Mouse (Mus musculus): Measurements from ENCODE around the gene Ankle2.
A peak's percentile ranks its signal among the peaks of the same experiment; 100 is the strongest.

Ankle2 gene

DNA sequence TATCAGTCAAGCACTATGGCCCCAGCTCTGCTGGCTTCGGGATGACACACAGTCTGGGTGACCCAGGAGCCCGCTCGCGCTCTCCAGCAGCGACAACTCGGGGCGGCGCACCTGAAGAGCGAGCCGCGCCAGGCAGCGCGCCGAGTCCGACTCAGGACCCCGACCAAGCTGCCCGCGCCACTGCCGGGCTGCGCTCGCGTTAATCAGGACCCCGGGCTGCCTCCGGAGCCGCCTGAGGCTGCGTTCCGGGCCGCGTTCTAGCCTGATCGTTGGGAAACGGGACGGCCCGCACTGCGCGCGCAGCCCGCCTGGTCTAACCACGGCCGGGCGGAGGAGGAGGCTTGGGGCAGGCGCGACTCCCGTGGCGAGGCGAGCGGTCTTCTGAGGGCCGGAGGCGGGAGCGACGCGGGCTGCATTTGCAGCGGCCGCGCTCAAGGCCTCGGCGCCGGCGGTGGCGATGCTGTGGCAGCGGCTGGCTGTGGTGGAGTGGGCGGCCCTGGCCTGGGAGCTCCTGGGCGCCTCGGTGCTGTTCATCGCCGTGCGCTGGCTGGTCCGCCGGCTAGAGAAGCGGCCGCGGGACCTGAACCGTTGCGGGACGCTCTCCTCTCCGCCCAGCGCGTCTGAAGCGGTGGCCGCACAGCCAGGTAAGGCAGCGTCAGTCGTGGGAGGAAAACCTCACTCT, at the start of gene Ankle2:
TSS of gene Ankle2 (plus strand) at position 225 of the 682 bp plus-strand sequence.
- DNase-seq (ENCODE audit: low read depth, low spot score) = peak; percentile 93

DNA sequence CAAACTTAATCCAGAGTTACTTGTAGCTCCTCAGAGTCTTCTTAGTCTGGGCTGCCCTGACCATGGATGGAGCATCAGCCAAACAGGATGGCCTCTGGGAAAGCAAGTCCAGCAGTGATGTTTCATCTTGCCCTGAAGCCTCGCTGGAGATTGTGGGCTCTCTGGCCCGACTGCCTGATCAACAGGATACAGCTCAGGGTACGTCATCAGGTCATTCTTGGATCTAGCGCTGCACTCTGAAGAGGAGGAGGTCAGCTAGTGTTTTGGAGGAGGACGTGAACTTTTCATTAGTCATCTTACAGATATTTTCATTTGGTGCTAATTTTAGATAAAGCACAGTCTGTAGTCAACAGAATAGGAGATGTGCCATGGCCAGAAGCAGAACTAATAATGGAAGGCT, 49.1 kb upstream of the Ankle2 start:
- no peak for DNase-seq (ENCODE audit: low read depth, low spot score)

DNA sequence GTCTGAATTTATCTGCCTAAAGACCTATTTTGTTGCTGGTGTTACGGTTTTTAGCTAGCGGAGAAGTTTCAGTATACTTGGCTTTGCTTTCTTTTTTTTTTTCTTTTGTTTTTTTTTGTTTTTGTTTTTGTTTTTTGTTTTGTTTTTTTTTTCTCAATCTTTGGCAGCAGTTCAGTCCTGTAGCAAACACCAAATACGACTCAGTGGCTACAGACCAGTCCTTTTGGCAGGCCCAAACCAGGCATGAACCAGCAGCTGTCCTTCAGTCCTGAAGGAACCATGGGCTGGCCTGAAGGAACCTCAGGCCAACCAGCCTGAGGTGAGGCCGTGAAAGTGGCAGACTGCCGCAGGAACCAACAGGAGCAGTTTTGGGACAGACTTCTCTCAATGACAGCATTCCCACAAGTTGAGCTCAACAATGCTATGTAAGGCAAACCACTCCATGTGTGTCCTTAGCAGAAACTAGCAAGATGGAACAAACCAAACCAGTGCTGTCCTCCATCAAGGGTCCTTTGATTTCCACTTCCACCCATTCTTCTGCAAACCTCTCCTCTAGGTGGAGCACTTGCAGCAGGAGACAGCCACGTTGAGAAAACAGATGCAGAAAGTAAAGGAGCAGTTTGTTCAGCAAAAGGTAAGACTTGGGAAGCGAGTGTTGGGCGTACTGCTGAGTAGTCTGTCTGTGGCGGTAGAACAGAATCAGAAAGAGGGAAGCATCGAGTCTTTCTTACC, 27.5 kb upstream of the Ankle2 start:
- DNase-seq (ENCODE audit: low read depth, low spot score) = peak; percentile 11

DNA sequence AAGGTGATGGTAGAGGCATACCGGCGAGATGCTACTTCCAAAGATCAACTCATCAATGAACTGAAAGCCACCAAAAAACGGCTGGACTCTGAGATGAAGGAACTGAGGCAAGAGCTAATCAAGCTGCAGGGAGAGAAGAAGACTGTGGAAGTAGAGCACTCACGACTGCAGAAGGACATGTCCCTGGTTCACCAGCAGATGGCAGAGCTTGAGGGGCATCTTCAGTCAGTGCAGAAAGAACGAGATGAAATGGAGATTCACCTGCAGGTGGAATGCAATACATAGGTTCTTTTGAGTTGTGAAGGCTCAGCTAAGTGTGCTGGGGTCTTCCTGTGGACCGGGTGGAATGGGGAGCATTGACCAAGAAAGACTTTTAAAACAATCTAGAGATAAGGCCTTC, 26.0 kb upstream of the Ankle2 start:
- peak; percentile 19 for DNase-seq (ENCODE audit: low read depth, low spot score)

DNA sequence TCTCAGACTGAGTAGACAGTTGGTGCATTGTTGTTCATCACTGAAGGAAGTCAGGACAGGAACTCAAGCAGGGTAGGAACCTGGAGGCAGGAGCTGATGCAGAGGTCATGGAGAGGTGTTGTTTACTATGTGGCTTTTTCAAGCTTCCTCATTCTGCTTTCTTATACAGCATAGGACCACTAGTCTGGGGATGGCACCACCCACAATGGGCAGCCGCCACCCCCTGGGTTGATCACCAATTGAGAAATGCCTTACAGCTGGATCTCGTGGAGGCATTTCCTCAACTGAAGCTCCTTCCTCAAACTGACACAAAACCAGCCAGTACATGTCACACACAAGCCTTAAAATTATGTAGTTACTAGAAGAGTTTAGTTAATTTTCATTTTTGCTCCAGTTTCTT, 19.5 kb upstream of the Ankle2 start:
- no peak for DNase-seq (ENCODE audit: low read depth, low spot score)

DNA sequence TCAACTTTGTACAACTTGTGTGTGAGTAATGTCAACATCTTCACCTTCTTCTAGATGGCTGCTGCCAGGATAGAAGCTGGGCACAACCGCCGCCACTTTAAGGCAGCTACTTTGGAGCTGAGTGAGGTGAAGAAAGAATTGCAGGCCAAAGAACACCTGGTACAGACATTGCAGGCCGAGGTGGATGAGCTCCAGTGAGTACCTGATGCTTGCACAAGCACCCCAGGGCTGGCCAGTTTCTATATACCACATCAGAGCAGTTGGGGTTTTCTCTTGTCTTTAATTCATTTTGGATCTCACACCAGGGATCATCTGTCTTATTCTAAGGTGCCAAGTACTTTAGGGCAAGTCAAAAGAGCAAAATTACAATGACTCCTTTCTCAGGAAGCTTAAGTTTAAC, 14.0 kb upstream of the Ankle2 start:
- no peak for DNase-seq (ENCODE audit: low read depth, low spot score)

DNA sequence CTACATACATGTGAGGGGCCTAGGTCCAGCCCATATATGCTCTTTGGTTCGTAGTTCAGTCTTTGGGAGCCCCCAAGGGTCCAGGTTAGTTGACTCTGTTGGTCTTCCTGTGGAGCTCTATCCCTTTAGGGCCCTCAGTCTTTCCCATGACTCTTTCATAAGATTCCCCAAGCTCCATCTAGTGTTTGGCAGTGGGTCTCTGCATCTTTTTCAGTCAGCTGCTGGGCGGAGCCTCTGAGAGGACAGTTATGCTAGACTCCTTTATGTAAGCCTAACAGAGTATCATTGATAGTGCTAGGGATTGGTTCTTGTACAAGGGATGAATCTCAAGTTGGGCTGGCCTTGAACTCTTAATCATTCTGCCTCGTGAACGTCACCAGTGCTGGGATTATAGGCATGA, 10.5 kb upstream of the Ankle2 start:
- no peak for DNase-seq (ENCODE audit: low read depth, low spot score)

DNA sequence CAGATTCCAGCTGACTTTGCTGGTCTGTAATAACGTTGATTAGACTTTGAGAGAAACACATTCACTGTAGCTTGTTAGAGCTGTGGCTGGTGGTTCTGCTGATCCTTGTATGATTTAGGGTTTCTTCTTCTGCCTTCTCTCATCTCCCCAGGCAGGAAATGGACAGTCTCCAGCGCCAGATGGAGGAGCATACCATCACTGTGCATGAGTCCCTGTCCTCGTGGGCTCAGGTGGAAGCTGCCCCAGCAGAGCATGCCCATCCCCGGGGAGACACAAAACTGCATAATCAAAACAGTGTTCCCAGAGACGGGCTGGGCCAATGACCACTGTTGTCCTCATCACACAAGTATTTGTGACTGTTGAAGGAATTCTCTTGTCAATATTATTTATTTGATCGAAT, 8.0 kb upstream of the Ankle2 start:
- DNase-seq (ENCODE audit: low read depth, low spot score) = no peak

DNA sequence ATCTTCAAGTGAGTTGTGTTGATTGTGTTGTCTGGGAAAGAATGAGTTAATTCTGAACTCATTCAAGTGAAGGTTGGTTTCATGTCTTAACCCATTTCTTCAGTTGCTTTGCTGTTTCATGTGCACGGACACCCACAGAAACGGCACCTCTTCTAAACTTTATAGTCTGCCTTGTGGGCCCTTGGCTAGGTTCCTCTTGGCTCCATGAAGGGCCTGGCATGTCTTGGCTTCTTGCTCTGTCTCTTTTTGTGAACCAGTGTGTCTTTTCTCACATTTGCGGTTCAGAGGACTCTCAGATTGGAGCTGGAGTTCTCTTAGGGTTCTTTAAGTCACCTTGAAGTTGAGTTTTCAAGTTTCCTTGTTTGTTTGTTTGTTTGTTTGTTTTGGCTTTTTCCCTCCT, 5.7 kb upstream of the Ankle2 start:
- DNase-seq (ENCODE audit: low read depth, low spot score) = no peak

DNA sequence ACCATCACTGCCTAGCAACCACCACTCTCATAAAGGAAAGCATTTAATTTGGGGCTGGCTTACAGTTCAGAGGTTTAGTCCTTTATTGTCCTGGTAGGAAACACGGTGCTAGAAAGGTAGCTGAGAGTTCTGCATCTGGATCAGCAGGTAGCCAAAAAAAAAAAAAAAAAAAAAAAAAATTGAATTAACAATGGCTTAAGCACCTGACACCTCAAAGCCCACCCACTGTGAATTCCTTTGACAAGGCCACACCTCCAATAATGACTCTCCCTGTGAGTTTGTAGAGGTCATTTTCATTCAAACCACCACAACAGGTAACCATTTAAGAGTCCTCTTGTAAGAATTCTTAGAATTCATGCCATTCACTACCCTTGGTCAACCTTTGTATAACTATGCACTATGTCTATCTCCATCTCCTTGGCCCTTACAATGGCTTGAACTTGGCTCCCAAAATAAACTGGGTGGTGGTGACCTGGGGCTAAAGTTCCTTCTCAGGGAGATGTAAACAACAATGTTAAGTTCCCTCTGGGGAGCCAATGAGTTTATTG, 3.4 kb upstream of the Ankle2 start:
- no peak for DNase-seq (ENCODE audit: low read depth, low spot score)

DNA sequence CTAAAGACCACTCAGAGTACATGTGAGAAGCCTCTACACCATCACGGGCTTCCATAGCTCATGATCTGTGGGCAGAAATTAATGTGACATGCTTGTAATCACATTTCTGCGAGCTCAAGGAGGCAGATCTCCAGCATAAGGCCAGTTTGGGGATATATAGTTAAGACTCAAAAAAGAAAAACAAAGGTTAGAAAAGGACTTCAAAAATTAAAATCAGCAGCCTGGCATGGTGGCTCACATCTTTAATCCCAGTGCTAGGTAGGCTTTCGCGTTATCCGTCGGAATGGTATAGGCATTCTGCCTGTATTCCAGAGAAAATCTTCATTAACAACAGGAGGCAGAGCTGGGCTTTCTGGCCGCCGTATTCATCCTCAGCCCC, 414 bp upstream of the Ankle2 start:
- DNase-seq (ENCODE audit: low read depth, low spot score) = no peak

DNA sequence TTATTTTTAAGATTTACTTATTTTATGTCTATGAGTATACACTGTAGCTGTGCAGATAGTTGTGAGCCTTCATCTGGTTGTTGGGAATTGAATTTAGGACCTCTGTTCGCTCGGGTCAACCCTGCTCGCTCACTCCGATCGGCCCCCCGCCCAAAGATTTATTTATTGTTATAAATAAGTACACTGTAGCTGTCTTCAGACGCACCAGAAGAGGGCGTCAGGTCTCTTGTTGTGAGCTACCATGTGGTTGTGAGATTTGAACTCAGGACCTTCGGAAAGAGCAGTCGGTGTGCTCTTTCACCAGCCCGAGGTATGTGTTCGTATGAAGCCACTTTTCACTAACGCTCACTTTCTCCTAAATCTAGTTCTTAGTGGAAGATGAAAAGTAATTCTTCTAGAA, 834 bp downstream of the Ankle2 start:
- peak; percentile 40 for DNase-seq (ENCODE audit: low read depth, low spot score)

DNA sequence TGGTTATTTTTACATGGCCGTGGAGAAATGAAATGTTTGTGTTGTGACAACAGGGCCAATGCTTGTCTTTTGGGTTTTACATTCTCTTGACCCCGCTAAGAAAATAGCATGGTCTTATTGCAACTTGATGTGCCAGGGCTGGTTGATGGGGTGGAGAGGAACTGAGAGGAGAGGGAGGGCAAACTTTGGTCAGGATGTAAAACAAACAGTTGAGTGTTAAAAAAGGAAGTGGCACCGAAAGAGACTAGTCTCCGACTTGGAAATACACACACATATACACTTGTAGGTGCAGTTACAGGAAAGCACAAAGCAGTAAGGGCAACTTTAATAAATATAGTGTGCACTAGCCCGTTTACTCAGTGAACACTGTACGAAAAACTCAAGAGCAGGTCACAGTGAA, 1.5 kb downstream of the Ankle2 start:
- no peak for DNase-seq (ENCODE audit: low read depth, low spot score)

DNA sequence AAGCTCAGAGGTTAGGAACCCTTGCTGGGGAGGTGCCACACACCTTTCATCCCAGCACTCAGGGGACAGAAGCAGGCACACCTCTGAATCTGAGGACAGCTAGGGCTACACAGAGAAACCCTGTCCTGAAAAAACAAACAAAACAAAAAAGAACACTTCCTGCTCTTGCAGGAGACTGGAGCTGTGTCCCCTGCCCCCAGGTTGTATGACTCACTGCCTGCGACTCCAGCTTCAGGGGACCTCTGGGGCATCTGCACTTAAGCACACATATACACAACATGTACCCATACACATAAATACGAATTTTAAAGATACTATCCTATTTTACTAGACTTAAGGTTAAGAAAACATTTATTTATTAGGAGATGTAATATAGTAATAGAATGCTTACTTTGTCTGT, 13.3 kb downstream of the Ankle2 start:
- DNase-seq (ENCODE audit: low read depth, low spot score) = no peak

DNA sequence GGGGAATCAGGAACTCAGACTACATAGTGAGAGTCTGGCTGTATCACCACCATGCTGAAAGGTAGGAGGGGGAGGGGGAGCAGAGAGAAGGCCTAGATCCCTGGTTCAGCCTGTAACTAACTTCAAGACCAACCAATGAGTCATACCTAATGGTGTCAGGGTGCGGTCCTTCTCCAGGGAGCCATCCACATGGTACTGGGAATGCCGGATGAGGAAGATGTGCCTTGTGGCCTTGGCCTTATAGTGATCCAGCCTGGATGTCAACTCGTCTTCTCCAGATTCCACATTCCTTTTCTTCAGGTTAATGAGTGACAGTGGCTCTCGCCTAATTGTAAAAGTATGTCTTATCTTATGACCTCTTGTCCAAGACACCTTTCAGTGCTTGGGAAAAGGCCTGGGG, 36.1 kb downstream of the Ankle2 start:
- no peak for DNase-seq (ENCODE audit: low read depth, low spot score)

DNA sequence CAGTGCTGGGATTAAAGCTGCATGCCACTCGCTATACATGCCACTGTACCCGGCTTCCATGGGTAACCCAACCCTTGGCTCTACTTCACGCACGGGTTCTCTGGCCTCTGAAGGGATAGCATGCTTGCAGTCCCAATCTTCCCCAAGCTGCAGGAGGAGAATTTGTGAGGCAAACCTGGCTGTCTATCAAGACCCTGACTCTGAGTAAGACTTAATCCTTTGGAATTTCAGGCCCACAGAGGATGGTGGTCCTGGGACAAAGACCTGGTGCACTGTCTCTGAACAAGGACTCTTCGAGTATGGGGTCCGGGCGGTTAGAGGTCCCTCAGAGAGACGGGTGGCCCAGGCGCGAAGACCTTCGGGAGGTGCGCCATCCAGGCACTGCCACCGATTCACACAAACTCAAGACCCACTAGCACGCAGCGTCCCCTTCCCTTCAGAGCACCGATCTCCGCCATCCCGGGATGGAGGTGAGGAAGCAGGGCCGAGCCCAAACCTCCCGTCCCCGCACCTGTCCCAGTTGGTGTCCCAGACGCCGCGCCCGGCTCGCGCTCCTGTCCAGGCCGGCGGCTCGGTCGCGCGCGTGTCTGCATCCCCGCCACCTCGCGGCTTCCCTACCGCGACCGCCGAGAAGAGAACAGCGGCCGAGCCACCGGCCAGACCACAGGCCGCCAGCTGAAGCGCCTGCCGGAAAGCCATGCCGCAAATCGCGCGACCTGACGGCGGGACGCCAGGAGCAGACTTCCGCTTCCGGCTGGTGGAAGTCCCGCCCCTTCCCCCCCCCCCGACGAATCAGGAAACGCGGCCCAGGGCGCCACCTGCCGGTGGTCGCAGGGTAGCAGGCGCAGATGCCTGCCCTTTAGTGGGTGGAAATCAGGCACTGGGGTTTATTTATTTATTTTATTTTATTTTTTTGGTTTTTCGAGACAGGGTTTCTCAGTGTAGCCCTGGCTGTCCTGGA, 38.6 kb downstream of the Ankle2 start, which contains the start of gene Pgam5:
TSS of gene Pgam5 (minus strand) at position 773 of the 961 bp plus-strand sequence.
- DNase-seq (ENCODE audit: low read depth, low spot score) = peak; percentile 94

DNA sequence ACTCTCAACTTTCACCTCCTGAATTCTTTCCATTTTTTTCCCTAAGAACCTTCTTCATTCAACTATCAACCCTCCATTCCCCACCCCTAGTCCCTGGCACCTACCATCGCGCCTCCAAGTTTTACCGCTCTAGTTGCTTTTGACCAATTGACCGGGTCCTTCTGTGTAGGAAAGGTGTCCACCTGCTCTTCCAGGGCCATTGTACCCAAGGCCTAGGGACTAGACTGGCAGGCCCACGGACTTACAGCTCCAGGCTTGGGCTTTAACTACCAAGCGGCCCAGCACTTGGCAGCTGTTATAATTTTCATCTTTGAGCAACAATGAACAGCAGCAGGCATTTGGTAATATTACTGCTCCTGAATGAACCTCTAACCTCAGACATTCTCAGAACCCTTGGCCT, 39.4 kb downstream of the Ankle2 start:
- DNase-seq (ENCODE audit: low read depth, low spot score) = no peak

DNA sequence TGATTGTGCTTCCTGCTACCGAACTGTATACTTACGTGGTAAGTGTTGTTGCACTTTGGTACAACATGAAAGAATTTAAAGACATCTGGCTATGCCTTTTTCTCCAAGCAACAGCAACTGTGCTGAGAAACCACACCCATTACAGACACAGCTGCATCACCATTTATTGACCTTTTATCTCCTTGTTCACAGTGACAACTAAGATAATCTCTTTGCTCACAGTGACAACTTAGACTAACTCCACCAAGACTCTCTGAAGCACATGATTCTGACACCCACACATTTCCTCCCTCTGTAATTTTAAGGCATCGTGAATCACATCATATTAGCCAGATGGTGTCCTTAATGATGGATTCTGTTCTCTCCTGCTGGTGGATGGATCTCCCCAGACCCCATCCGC, 43.3 kb downstream of the Ankle2 start:
- DNase-seq (ENCODE audit: low read depth, low spot score) = peak; percentile 57

DNA sequence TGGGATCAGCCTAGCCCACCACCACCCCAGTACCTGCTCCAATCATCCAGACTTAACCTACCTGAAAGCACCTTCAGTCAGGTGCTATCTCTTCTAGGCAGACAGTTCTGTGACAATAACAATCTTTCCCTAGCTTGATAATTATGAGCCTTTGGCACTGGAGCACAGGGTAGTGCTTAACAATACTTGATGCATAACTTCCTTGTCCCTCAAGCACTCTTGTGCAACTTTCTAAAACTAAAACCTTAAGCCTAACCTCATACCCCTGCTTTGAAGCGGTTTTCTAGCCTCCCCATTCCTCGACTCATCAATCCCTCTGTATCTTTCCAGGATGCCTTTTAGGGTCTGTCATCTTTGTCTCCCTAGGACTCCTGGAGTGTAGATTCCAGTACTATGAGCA, 44.0 kb downstream of the Ankle2 start:
- no peak for DNase-seq (ENCODE audit: low read depth, low spot score)

DNA sequence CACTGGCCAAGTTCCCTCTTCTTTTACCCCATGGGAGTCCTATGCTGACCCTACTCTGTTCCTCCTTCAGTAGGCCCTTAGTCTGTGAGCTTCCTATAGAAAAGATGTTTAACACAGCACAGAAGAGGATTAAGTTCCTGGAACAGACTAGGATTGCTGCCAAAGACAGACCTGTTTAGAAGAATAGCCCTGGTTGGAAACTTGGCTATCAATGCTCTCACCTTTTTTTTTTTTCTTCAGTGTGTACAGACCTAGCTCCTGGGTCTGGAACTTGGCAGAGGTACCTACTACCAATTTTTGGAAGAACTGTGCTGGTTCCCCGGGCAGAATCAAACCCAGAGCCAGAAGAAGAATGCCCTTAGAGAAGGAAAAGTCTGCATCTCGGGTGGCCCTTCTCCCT, 45.6 kb downstream of the Ankle2 start:
- DNase-seq (ENCODE audit: low read depth, low spot score) = no peak

DNA sequence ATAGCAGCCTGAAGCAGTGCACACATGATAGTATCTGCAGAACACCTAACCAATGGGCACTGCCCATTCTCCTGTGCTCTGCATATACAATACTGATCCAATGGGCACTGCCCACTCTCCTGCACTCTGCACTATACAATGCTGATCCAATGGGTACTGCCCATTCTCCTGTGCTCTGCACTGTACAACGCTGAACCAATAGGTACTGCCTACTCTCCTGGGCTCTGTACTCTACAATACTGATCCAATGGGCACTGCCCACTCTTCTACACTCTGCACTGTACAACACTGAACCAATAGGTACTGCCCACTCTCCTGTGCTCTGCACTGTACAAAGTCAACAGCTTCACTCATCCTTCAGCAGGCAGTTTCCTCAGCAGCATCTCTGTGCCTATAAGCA, 46.1 kb downstream of the Ankle2 start:
- no peak for DNase-seq (ENCODE audit: low read depth, low spot score)

DNA sequence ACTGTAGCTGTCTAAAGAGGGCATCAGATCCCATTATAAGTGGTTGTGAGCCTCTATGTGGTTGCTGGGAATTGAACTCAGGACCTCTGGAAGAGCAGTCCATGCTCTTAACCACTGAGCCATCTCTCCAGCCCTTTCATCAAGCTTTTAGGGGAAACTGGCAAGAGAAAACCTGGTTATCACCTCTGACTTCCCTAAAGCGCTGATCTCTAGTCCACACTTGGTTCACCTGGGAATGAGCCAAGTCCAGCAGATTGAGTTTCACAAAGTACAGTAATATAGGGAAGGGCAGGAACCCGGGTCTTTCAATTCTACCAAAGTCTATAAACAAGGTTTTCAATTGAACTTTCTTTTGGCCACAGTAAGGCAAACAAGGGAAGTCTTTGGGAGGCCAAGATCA, 51.2 kb downstream of the Ankle2 start:
- no peak for DNase-seq (ENCODE audit: low read depth, low spot score)
